ENCODE assay signal across 8 mouse cellular contexts in genomic region chr3:116129259-116129738, GRCm38 (mm10). TPM values are rescaled to one million over a fixed set of nuclear protein-coding genes. Genes with fewer than 3 reads are reported as not detected.
A peak's percentile ranks its signal among the peaks of the same experiment; 100 is the strongest.
DNase-seq lines count a peak whose midpoint lies in the region; ATAC-seq lines count a peak whose summit lies in the region.

Vcam1 (minus strand) TSS chr3:116129688.

- peak; percentile 86 for ATAC-seq in forebrain, embryonic 11.5 days (replicated peaks; ENCODE audit: low FRiP score)
- ATAC-seq in heart, embryonic 15.5 days (replicated peaks; ENCODE audit: insufficient number of reproducible peaks, insufficient read depth, low FRiP score, low read depth) = peak; percentile 34; the same call in 1 of the 2 replicates
- ATAC-seq in kidney, embryonic 16.5 days (ENCODE audit: low FRiP score, low TSS enrichment) = peak; percentile 86
- 0 out of 2 replicates have a peak, but pooled peaks have one; percentile 21 for ATAC-seq in liver, embryonic 12.5 days
- peak; percentile 63 for ATAC-seq in neural tube, embryonic 11.5 days (ENCODE audit: insufficient read depth, low FRiP score, low TSS enrichment)

- peak within 1 kb of the TSS; percentile 49 for H3K4me2 ChIP-seq in forebrain, embryonic 11.5 days (ENCODE audit: low read depth, low read length, severe bottlenecking)
- H3K4me2 ChIP-seq in heart, embryonic 15.5 days = peak within 1 kb of the TSS; percentile 61
- H3K4me2 ChIP-seq in kidney, embryonic 16.5 days (replicated peaks; ENCODE audit: low read depth, low read length) = peak within 1 kb of the TSS; percentile 51
- peak within 1 kb of the TSS; percentile 43 for H3K4me2 ChIP-seq in liver, embryonic 12.5 days
- H3K4me2 ChIP-seq in neural tube, embryonic 11.5 days (ENCODE audit: low read depth) = peak within 1 kb of the TSS; percentile 36

- under 1% methylated on average over 9 of the region's 9 CpGs for WGBS in forebrain, embryonic 11.5 days
- WGBS in heart, embryonic 15.5 days = 6% methylated on average over 9 of the region's 9 CpGs
- WGBS in kidney, embryonic 16.5 days = 1% methylated on average over 9 of the region's 9 CpGs
- WGBS in liver, embryonic 12.5 days (ENCODE audit: insufficient replicate concordance) = 18% methylated on average over 9 of the region's 9 CpGs
- WGBS in neural tube, embryonic 11.5 days = 4% methylated on average over 9 of the region's 9 CpGs

- H3K9me3 ChIP-seq in forebrain, embryonic 11.5 days (ENCODE audit: control insufficient read depth, low read length) = no peaks in the 10 kb centered on the region
- no peaks in the 10 kb centered on the region for H3K9me3 ChIP-seq in heart, embryonic 15.5 days (replicated peaks)
- H3K9me3 ChIP-seq in kidney, embryonic 16.5 days (ENCODE audit: low read length) = no peaks in the 10 kb centered on the region
- H3K9me3 ChIP-seq in liver, embryonic 12.5 days (replicated peaks) = no peaks in the 10 kb centered on the region
- H3K9me3 ChIP-seq in neural tube, embryonic 11.5 days (ENCODE audit: control insufficient read depth, low read length) = no peaks in the 10 kb centered on the region

- H3K36me3 ChIP-seq in forebrain, embryonic 11.5 days (ENCODE audit: control insufficient read depth, insufficient read depth, low read length) = no peaks in the 10 kb centered on the region
- peaks cover 8% of the 10 kb centered on the region for H3K36me3 ChIP-seq in heart, embryonic 15.5 days
- H3K36me3 ChIP-seq in kidney, embryonic 16.5 days (ENCODE audit: insufficient read depth, low read length) = no peaks in the 10 kb centered on the region
- H3K36me3 ChIP-seq in liver, embryonic 12.5 days = peaks cover 3% of the 10 kb centered on the region
- no peaks in the 10 kb centered on the region for H3K36me3 ChIP-seq in neural tube, embryonic 11.5 days (ENCODE audit: control insufficient read depth, insufficient read depth, low read length)

- H3K27me3 ChIP-seq in forebrain, embryonic 11.5 days (ENCODE audit: control insufficient read depth, insufficient read depth, low read length) = no peaks in the 10 kb centered on the region; the same call in 1 of the 2 replicates
- no peaks in the 10 kb centered on the region for H3K27me3 ChIP-seq in heart, embryonic 15.5 days
- no peaks in the 10 kb centered on the region for H3K27me3 ChIP-seq in kidney, embryonic 16.5 days (ENCODE audit: insufficient read depth, low read length)
- H3K27me3 ChIP-seq in liver, embryonic 12.5 days (replicated peaks) = no peaks in the 10 kb centered on the region
- H3K27me3 ChIP-seq in neural tube, embryonic 11.5 days (ENCODE audit: control insufficient read depth, insufficient read depth, low read length) = no peaks in the 10 kb centered on the region

- H3K9ac ChIP-seq in forebrain, embryonic 11.5 days (ENCODE audit: low read length) = peak within 1 kb of the TSS; percentile 37; the same call in 1 of the 2 replicates
- peak within 1 kb of the TSS; percentile 58 for H3K9ac ChIP-seq in heart, embryonic 15.5 days
- H3K9ac ChIP-seq in kidney, embryonic 16.5 days (replicated peaks; ENCODE audit: low read length) = peak within 1 kb of the TSS; percentile 34
- H3K9ac ChIP-seq in liver, embryonic 12.5 days = peak within 1 kb of the TSS; percentile 9; the same call in 1 of the 2 replicates
- peak within 1 kb of the TSS; percentile 18; the same call in 1 of the 2 replicates for H3K9ac ChIP-seq in neural tube, embryonic 11.5 days (ENCODE audit: low read length)

- H3K27ac ChIP-seq in forebrain, embryonic 11.5 days (ENCODE audit: low read depth, low read length) = peak within 1 kb of the TSS; percentile 74
- H3K27ac ChIP-seq in heart, embryonic 15.5 days = peak within 1 kb of the TSS; percentile 87
- H3K27ac ChIP-seq in kidney, embryonic 16.5 days (ENCODE audit: low read length) = no peak within 1 kb of the TSS
- H3K27ac ChIP-seq in liver, embryonic 12.5 days = peak within 1 kb of the TSS; percentile 18; the same call in 1 of the 2 replicates
- peak within 1 kb of the TSS; percentile 56; the same call in 1 of the 2 replicates for H3K27ac ChIP-seq in neural tube, embryonic 11.5 days (ENCODE audit: low read depth, low read length)

- H3K4me3 ChIP-seq in forebrain, embryonic 11.5 days (ENCODE audit: low read depth, low read length) = peak within 1 kb of the TSS; percentile 23
- peak within 1 kb of the TSS; percentile 58 for H3K4me3 ChIP-seq in heart, embryonic 15.5 days
- peak within 1 kb of the TSS; percentile 41 for H3K4me3 ChIP-seq in kidney, embryonic 16.5 days (ENCODE audit: low read length)
- peak within 1 kb of the TSS; percentile 37 for H3K4me3 ChIP-seq in liver, embryonic 12.5 days
- H3K4me3 ChIP-seq in neural tube, embryonic 11.5 days (ENCODE audit: low read depth, low read length) = peak within 1 kb of the TSS; percentile 27

- no peak for DNase-seq in thymus, postnatal 0 days (ENCODE audit: low spot score)
- no peak for DNase-seq in thymus, postnatal 10 days (ENCODE audit: low spot score in 2 of 2)
- DNase-seq in forebrain, embryonic 11.5 days (ENCODE audit: low spot score) = peak; percentile 72
- DNase-seq in neural tube, embryonic 11.5 days (ENCODE audit: low spot score) = peak; percentile 67
- DNase-seq in MN1 (ENCODE audit: low spot score) = no peak

- peaks cover 10% of the 10 kb centered on the region for H3K4me1 ChIP-seq in forebrain, embryonic 11.5 days (replicated peaks; ENCODE audit: control insufficient read depth, insufficient read depth, low read length)
- H3K4me1 ChIP-seq in heart, embryonic 15.5 days (replicated peaks) = peaks cover 9% of the 10 kb centered on the region; the same call in 1 of the 2 replicates
- no peaks in the 10 kb centered on the region for H3K4me1 ChIP-seq in kidney, embryonic 16.5 days (ENCODE audit: insufficient read depth, low read length)
- no peaks in the 10 kb centered on the region for H3K4me1 ChIP-seq in liver, embryonic 12.5 days
- peaks cover 2% of the 10 kb centered on the region; the same call in 1 of the 2 replicates for H3K4me1 ChIP-seq in neural tube, embryonic 11.5 days (ENCODE audit: control insufficient read depth, insufficient read depth, low read length)

RNA-seq across cellular contexts. Expression of gene Vcam1, which starts in this region (rescaled TPM):
- polyA plus RNA-seq in thymus, postnatal 0 days (2015; fragmentation: Nextera tagmentation; extraction: Ambion mirVana) = 128 and 129 TPM in 2 replicates
- polyA plus RNA-seq in forebrain, embryonic 11.5 days (2014; fragmentation: Nextera tagmentation; extraction: Ambion mirVana) = 36.5 and 39.5 TPM in 2 replicates
- 77.8 and 78.2 TPM in 2 replicates for polyA plus RNA-seq in heart, embryonic 15.5 days (2015; fragmentation: Nextera tagmentation; extraction: Ambion mirVana)
- polyA plus RNA-seq in kidney, embryonic 16.5 days (2015; fragmentation: Nextera tagmentation; extraction: Ambion mirVana) = 49.2 and 54.2 TPM in 2 replicates
- 47.5 and 51.6 TPM in 2 replicates for polyA plus RNA-seq in liver, embryonic 12.5 days (2016; fragmentation: Nextera tagmentation; extraction: Ambion mirVana)
- polyA plus RNA-seq in neural tube, embryonic 11.5 days (2014; fragmentation: Nextera tagmentation; extraction: Ambion mirVana) = 38.0 and 43.5 TPM in 2 replicates

Comparison
In these comparisons a context has a peak if more than half of its experiments do, and no peak if none do; other contexts are left out.
1. DNase-seq: peak in forebrain, embryonic 11.5 days (single experiment) and neural tube, embryonic 11.5 days (single experiment); none in thymus, postnatal 0 days (single experiment), thymus, postnatal 10 days (0 of 2) and MN1 (single experiment).
2. ATAC-seq: peak in every context shown above with its lines; median percentile 86 in forebrain, embryonic 11.5 days; 86 in kidney, embryonic 16.5 days; 63 in neural tube, embryonic 11.5 days; 34 in heart, embryonic 15.5 days; 21 in liver, embryonic 12.5 days.
3. Peak in every context shown above with its lines, with median percentiles within 50 percentile points of each other: H3K4me2 ChIP-seq, H3K4me3 ChIP-seq and H3K9ac ChIP-seq.